Mouse (Mus musculus) CH12.LX (cell line): ENCODE results near the gene Gm17655.

ENCODE experiments used
- CTCF ChIP-seq, 2 experiments: IDR thresholded peaks in 1 of 2; conservative IDR thresholded peaks in 1 of 2; 2 replicates each; pipeline ENCODE4 v1.5.1; 2011 to 2012; ENCODE audit warnings: low read depth in 2 of 2, low read length in 2 of 2, improper control_type of control experiment in 1 of 2, inconsistent platforms in 1 of 2, mild to moderate bottlenecking in 1 of 2, moderate library complexity in 1 of 2
- E2F4 ChIP-seq: IDR thresholded peaks from 2 replicates; pipeline ENCODE4 v1.6.1; 2011; ENCODE audit warnings: low read depth, low read length, improper control_type of control experiment; ENCODE audit not compliant: insufficient replicate concordance
- ZKSCAN1 ChIP-seq: IDR thresholded peaks from 2 replicates; pipeline ENCODE4 v1.6.1; 2012; ENCODE audit warnings: low read depth, inconsistent platforms, low read length, improper control_type of control experiment, borderline replicate concordance
- ZNF384 ChIP-seq: IDR thresholded peaks from 2 replicates; pipeline ENCODE4 v1.6.1; 2012; ENCODE audit warnings: low read depth, low read length, improper control_type of control experiment, inconsistent platforms

DNA sequence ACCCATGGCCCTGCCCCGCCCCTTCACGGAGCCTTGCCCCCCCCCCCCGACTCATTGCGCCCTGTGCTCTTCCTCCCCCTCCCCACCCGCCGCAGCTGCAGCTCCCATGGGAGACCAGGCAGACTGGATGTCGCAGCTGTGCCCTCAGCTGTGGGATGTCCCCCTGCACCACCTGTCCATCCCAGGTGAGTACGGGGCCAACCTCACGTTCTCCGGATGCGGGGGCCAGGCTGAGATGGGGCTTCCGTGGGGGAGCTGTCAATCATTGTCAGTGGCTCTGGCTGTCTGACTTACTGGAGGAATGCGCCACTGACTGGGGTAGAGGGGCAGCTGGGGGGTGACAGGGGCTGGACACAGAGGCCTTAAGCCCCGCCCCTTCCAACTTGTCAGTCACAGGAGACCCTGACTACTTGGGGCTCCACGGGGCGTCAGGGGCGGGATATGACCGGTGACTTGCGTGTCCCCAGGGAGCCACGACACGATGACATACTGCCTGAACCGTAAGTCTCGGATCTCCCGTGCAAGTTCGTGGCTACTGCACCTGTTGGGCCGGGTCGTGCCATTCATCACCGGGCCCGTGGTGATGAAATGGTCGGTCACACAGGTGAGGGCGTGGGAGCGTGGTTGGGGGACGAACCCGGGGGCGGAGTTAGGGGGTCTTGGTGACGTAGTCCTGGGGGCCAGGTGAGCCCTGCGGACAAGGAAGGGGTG is 28.8 kb upstream of the Gm17655 start:
- no peak for TF ChIP-seq E2F4
- TF ChIP-seq ZNF384 = no peak
- TF ChIP-seq CTCF (conservative IDR thresholded peaks at IDR 0.05 in 1 of 2, IDR thresholded peaks at IDR 0.05 in 1 of 2; ENCODE audit: low read depth in 2 of 2, low read length in 2 of 2) = no peak
- no peak for TF ChIP-seq ZKSCAN1
